Mouse (Mus musculus) embryo, embryonic 10.5 days (tissue): ENCODE results near the gene Lct.
"Not testable (repeated sequence)": the region's sequence is repeated elsewhere in the genome, so short reads cannot be mapped to it uniquely, and the experiment has no call there.

Source experiments
- DNase-seq: peaks from one replicate; pipeline ENCODE4 v3.0.0-alpha.2; 2015; ENCODE audit warnings: low spot score

Gene Lct

GRCm38 (mm10) chr1:128295296-128295695 is 32.8 kb downstream of the Lct start:
- peak; percentile 21 for DNase-seq

DNA sequence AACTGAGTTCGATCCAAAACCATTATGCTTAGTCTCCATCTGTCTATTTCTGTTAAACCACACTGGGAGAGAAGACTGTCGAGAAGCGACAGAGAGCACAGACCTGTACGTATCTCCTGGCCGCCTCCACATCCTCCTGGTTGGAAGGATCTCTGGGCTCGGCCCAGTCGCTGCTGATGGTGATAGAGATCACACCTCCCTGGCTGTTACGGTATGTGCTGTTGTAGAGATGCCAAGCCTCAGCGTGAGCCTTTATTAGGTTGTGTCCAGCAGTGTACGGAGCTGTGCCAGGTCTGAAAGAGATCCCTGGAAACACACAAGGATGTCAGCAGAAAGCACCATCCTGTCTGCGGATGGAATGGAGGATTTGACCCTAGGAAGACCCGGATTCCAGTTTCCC is 34.6 kb downstream of the Lct start:
- no peak for DNase-seq

GRCm38 (mm10) chr1:128290295-128290694 is 37.8 kb downstream of the Lct start:
- DNase-seq = no peak

- DNase-seq = no peak
Measured at GRCm38 (mm10) chr1:128285136-128285535, 43.0 kb downstream of the Lct start.

DNA sequence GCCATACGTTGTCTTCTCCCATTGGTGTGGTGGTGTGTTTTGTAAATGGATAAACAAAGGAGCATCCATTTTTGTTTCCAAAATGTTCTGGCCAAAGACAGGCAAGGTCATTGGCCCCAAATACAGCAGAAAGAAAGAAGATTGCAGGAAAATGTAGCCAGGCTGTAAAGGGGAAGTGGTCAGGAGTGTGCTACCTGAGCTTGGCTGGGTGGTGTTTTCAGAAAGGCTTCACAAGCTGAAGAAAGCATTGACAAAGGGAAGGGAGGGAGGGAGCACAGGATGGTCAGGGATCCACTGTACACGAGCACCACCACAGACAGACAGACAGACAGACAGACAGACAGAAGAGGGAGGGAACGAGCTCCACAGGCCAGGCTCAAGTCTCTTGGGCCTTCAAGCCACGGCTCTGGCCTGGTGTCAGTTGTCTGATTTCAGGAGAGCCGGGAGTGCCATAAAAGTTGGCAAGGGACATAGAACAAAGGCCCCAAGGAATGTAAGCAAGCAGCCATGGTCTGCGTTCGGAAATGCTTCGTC is 43.9 kb downstream of the Lct start:
- DNase-seq = no peak

- no peak for DNase-seq
Measured at GRCm38 (mm10) chr1:128282924-128283323, 45.2 kb downstream of the Lct start.

GRCm38 (mm10) chr1:128281753-128282152 is 46.4 kb downstream of the Lct start:
- no peak for DNase-seq

DNA sequence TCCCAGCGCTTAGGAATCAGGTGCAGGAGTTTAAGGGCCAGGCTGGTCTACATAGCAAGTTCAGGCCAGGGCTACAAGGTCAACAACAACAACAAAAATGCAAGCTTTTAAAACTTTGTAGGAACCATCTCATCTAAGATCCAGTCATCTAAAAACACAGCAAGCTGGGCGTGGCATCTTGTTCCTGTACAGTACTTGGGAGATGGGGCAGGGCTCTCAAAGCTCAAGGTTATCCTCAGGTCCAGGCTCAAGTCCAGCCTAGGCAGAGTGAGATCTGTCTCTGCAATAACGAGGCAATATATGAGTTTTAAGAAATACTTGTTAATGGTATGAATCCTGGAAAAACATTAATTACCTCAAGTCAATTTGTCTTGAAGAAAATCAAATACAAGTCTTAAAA is 49.6 kb downstream of the Lct start:
- DNase-seq = no peak

- DNase-seq = no peak
Measured at GRCm38 (mm10) chr1:128275908-128276307, 52.2 kb downstream of the Lct start.

- no peak for DNase-seq
Measured at GRCm38 (mm10) chr1:128270731-128271130, 57.4 kb downstream of the Lct start.

- DNase-seq = not testable (repeated sequence)
Measured at GRCm38 (mm10) chr1:128267061-128267460, 61.1 kb downstream of the Lct start.

GRCm38 (mm10) chr1:128244727-128245355 is 83.3 kb downstream of the Lct start:
- DNase-seq = peak; percentile 58

GRCm38 (mm10) chr1:128243996-128244726 is 84.0 kb downstream of the Lct start:
- peak; percentile 99 for DNase-seq

DNA sequence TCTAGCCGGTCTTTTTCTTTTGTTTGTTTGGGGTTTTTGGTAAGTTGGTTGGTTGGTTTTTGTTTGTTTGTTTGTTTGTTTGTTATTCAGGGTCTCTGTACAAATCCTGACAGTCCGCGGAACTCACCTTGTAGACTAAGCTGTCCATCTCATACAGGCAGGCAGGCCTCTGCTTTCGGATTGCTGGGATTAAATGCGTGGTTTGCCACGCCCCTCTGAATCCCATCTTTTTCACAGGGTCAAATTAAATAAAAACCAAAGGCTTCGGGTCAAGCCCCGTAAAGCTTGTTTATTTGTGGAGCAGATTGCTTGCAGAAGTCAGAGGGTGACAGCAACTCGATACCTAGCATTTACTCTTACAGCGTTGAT is 84.5 kb downstream of the Lct start, which contains the start of gene Ubxn4:
TSS of gene Ubxn4 (plus strand) at position 338 of the 369 bp plus-strand sequence.
- no peak for DNase-seq

- no peak for DNase-seq
Measured at GRCm38 (mm10) chr1:128235181-128235580, 92.9 kb downstream of the Lct start.
